Mouse (Mus musculus) ES-E14 (cell line): ENCODE measurements around the gene Stk24. TPM values are rescaled to one million over a fixed set of nuclear protein-coding genes. Genes with fewer than 3 reads are reported as not detected.

Experiments
- DNase-seq: peaks from one replicate; pipeline ENCODE4 v3.0.0-alpha.2; 2013; ENCODE audit warnings: low read depth, low spot score
- H3K27ac ChIP-seq: 2 replicates; pipeline ENCODE4 v1.5.1; 2012; ENCODE audit warnings: low read depth, mild to moderate bottlenecking, low read length, moderate library complexity, mixed read lengths; ENCODE audit not compliant: poor library complexity, insufficient read depth, severe bottlenecking
- H3K36me3 ChIP-seq: 2 replicates; pipeline ENCODE4 v1.6.1; 2012; ENCODE audit warnings: mild to moderate bottlenecking, low read length, moderate library complexity, mixed read lengths; ENCODE audit not compliant: control insufficient read depth, poor library complexity, insufficient read depth, severe bottlenecking
- H3K4me1 ChIP-seq, 2 experiments: fragments of 150-350 bp in 1 of 2; sonication (generic) in 1 of 2; 2 replicates each; pipeline ENCODE4 v1.6.1; 2012; ENCODE audit warnings: low read length in 2 of 2, mild to moderate bottlenecking in 1 of 2, mixed read lengths in 1 of 2; ENCODE audit not compliant: control insufficient read depth in 2 of 2, insufficient read depth in 2 of 2, poor library complexity in 1 of 2
- H3K4me3 ChIP-seq, 2 experiments: fragments of 150-350 bp in 1 of 2; sonication (generic) in 1 of 2; 2 replicates each; pipeline ENCODE4 v1.5.1; 2012; ENCODE audit warnings: low read length in 2 of 2, low read depth in 1 of 2, mild to moderate bottlenecking in 1 of 2, mixed read lengths in 1 of 2; ENCODE audit not compliant: insufficient read depth in 1 of 2, poor library complexity in 1 of 2, severe bottlenecking in 1 of 2
- H3K9ac ChIP-seq: 2 replicates; pipeline ENCODE4 v1.6.1; 2012; ENCODE audit warnings: low read depth, mild to moderate bottlenecking, low read length, mixed read lengths; ENCODE audit not compliant: poor library complexity, insufficient read depth, severe bottlenecking
- H3K9me3 ChIP-seq: fragments of 150-350 bp; sonication (generic); 2 replicates; pipeline ENCODE4 v1.6.1; 2012; ENCODE audit warnings: low read depth, mild to moderate bottlenecking, low read length; ENCODE audit not compliant: control insufficient read depth, insufficient read depth
- CHD2 ChIP-seq: IDR thresholded peaks from 2 replicates; pipeline ENCODE4 v1.6.1; 2014; ENCODE audit warnings: mild to moderate bottlenecking, low read depth, low read length, inconsistent platforms
- HCFC1 ChIP-seq: IDR thresholded peaks from 2 replicates; pipeline ENCODE4 v1.6.1; 2012; ENCODE audit warnings: low read length, inconsistent platforms, borderline replicate concordance; ENCODE audit not compliant: insufficient read depth
- MAFK ChIP-seq: IDR thresholded peaks from 2 replicates; pipeline ENCODE4 v1.6.1; 2014; ENCODE audit warnings: mild to moderate bottlenecking, low read depth, low read length, inconsistent platforms; ENCODE audit not compliant: insufficient read depth
- ZC3H11A ChIP-seq: IDR thresholded peaks from 2 replicates; pipeline ENCODE4 v1.6.1; 2012; ENCODE audit warnings: low read depth, mild to moderate bottlenecking, inconsistent platforms, low read length, borderline replicate concordance
- ZNF384 ChIP-seq: IDR thresholded peaks from 2 replicates; pipeline ENCODE4 v1.6.1; 2012; ENCODE audit warnings: low read depth, low read length, inconsistent platforms
- in situ Hi-C, 2 experiments: fragments of 600-800 bp; cut with MboI; formaldehyde crosslinking; loops; one replicate each; pipeline ENCODE4 v1.15.1; 2025; ENCODE audit warnings: low sequenced_read_pairs in 2 of 2, inconsistent platforms in 1 of 2; ENCODE audit not compliant: unreplicated experiment in 2 of 2
- total RNA-seq: library from RNA; depleted of rRNA; stranded (reverse); fragments of 300-350 nt; gene quantifications from 2 replicates; pipeline ENCODE4 v1.2.3, GENCODE M21; 2012

The Stk24 gene
- total RNA-seq, 1 experiment = 21.2 TPM

- no peak for DNase-seq
- peak overlapping the region; percentile 86 for H3K27ac ChIP-seq
- H3K9ac ChIP-seq = peak overlapping the region; percentile 90
- H3K4me3 ChIP-seq = peak overlapping the region; percentile 96 to 97
- H3K36me3 ChIP-seq = 0 out of 2 replicates have a peak, but pooled peaks cover 2% of the 10 kb centered on the region
- in situ Hi-C loops = no loop called here
- H3K4me1 ChIP-seq = peaks cover 1 to 3% of the 10 kb centered on the region in 2 experiments; a peak in 2 of 4 replicates
- H3K9me3 ChIP-seq = no peaks in the 10 kb centered on the region
- no peak for TF ChIP-seq CHD2
Observed at GRCm38 (mm10) chr14:121379116-121379826, 540 bp downstream of the Stk24 start.

GRCm38 (mm10) chr14:121378243-121379115, 1.3 kb downstream of the Stk24 start:
- peak overlapping the region; percentile 83 for H3K9ac ChIP-seq
- DNase-seq = no peak
- H3K36me3 ChIP-seq = 0 out of 2 replicates have a peak, but pooled peaks cover 2% of the 10 kb centered on the region
- TF ChIP-seq MAFK (no peak), ZC3H11A (no peak), CHD2 (no peak), ZNF384 (no peak), HCFC1 (no peak)
- in situ Hi-C loops = no loop called here
- no peaks in the 10 kb centered on the region for H3K9me3 ChIP-seq
- H3K27ac ChIP-seq = peak overlapping the region; percentile 23
- peak overlapping the region; percentile 96 to 97 for H3K4me3 ChIP-seq
- H3K4me1 ChIP-seq = peaks cover 1 to 3% of the 10 kb centered on the region in 2 experiments; a peak in 2 of 4 replicates

GRCm38 (mm10) chr14:121376566-121376965, 3.2 kb downstream of the Stk24 start:
- in situ Hi-C loops = no loop called here
- no peak overlapping the region for H3K27ac ChIP-seq
- DNase-seq = no peak
- peaks cover 1 to 3% of the 10 kb centered on the region in 2 experiments; a peak in 2 of 4 replicates for H3K4me1 ChIP-seq
- peaks cover 2% of the 10 kb centered on the region; the same call in 1 of the 2 replicates for H3K36me3 ChIP-seq
- TF ChIP-seq MAFK (no peak), HCFC1 (no peak), ZNF384 (no peak), CHD2 (no peak), ZC3H11A (no peak)
- H3K9ac ChIP-seq = no peak overlapping the region
- no peaks in the 10 kb centered on the region for H3K9me3 ChIP-seq
- H3K4me3 ChIP-seq = no peak overlapping the region

GRCm38 (mm10) chr14:121373901-121374300, 5.9 kb downstream of the Stk24 start:
- Histone ChIP-seq H3K27ac (no peak overlapping the region), H3K9ac (no peak overlapping the region), H3K9me3 (no peaks in the 10 kb centered on the region), H3K4me1 (0 out of 4 replicates have a peak, but pooled peaks cover 0 to 1% of the 10 kb centered on the region in 2 experiments), H3K36me3 (peaks cover 2% of the 10 kb centered on the region; the same call in 1 of the 2 replicates), H3K4me3 (no peak overlapping the region)
- in situ Hi-C loops = no loop called here
- TF ChIP-seq ZNF384 (no peak), ZC3H11A (no peak), HCFC1 (no peak), CHD2 (no peak), MAFK (no peak)
- DNase-seq = no peak
